Mouse (Mus musculus): ENCODE results near the gene Polr2h. TPM values are rescaled to one million over a fixed set of nuclear protein-coding genes. Genes with fewer than 3 reads are reported as not detected.

Polr2h gene
- polyA plus RNA-seq, 1 experiment, result 11.0 TPM

DNA sequence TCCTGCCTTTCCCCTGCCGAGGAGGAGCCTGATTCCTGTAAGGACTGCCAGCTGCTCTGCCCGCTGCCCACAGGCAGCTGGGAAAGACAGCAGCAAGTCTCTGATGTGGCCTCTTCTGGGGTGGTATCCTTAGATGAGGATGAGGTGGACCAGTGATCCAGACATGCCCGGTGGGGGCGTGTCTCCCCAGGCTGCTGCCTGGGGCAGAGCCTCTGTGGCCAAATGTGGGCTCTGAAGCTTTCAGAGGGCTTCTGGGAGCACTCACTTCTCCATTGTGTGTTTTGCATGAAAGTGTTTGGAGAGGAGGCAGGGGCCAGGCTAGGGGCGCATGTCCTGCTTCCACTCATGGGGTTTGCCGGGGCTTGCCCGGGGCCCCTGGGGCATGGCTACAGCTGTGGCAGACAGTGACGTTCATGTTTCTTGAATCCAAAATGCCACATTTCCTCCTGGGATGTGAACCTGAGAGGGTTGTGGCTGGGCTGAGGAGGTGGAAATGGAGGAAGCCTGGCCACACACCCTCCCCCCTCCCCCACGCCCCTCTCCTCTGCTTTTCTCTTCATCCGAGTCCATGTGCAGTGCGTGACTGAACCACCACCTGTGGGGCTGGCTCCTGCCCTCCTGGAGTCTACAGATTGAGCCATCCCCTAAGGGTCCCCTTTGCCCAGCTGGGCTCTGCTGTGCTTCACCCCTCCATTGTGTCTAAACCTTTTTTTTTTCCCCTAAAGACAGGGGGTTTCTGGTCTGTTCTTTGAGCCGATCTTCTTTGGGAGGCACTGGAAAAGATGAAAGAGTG lies 15.5 kb upstream of the Polr2h start:
- TF ChIP-seq POLR2A (IDR thresholded peaks at IDR 0.05; ENCODE audit: control insufficient read depth, low read depth, low read length) (no peak), CTCF (IDR thresholded peaks at IDR 0.05; ENCODE audit: control insufficient read depth, insufficient read depth, insufficient replicate concordance, low read depth, low read length) (no peak)

DNA sequence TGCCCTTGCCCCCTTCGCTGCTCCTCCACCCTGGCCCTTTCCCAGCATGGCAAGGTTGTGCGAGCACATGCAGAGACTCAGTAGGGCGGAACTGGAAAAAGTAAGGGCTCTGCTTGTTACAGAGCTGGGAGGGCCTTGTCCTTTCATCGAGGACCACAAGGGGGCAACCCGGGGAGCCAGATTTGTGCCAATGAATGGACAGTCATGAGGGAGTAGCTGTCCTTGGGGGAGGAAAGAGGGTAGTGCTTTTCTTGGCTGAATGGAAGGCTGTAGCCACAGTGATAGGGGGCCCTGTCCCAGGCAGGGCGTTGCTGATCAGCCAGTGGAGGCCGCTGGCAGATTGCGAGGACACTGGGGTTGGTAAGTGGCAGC lies 15.0 kb upstream of the Polr2h start:
- no peak overlapping the region for H3K4me3 ChIP-seq (ENCODE audit: control insufficient read depth, low read depth, low read length)
- H3K27me3 ChIP-seq (ENCODE audit: control insufficient read depth, insufficient read depth, low read length), result no peaks in the 10 kb centered on the region
- H3K36me3 ChIP-seq (ENCODE audit: control insufficient read depth, insufficient read depth, low read length), result no peaks in the 10 kb centered on the region; the same call in 1 of the 2 replicates

More for the DNA sequence above, 15.5 kb upstream of the Polr2h start:
- H3K36me3 ChIP-seq (ENCODE audit: control insufficient read depth, insufficient read depth, low read length), result no peaks in the 10 kb centered on the region; the same call in 1 of the 2 replicates
- H3K4me1 ChIP-seq (ENCODE audit: control insufficient read depth, insufficient read depth, low read length), result peaks cover 7% of the 10 kb centered on the region
- no peak overlapping the region for H3K4me3 ChIP-seq (ENCODE audit: control insufficient read depth, low read depth, low read length)
- no peak overlapping the region for H3K27ac ChIP-seq (ENCODE audit: control insufficient read depth, insufficient read depth, low read depth, low read length)
- H3K27me3 ChIP-seq (ENCODE audit: control insufficient read depth, insufficient read depth, low read length), result no peaks in the 10 kb centered on the region

DNA sequence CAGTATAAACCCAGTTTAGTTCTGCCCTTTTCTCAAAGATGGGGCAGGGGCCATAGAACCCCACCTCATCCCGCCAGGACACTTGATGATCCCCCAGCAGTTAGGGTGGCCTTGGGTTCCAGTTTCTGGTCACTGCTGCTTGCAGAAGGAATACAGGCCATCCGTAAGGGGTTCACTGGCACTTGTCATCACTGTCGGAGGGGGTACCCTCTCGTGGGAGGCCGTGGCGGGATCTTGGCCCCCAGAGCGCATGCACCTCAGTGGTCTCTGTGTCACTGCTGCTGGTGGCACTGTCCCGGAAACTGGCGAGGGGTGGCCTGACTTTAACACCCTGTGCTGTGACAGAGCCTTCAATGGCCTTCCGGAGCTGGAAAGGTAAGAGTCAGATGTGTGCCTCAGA lies 14.4 kb upstream of the Polr2h start:
- no peaks in the 10 kb centered on the region; the same call in 1 of the 2 replicates for H3K36me3 ChIP-seq (ENCODE audit: control insufficient read depth, insufficient read depth, low read length)
- no peak for TF ChIP-seq CTCF (IDR thresholded peaks at IDR 0.05; ENCODE audit: control insufficient read depth, insufficient read depth, insufficient replicate concordance, low read depth, low read length)
- TF ChIP-seq POLR2A (IDR thresholded peaks at IDR 0.05; ENCODE audit: control insufficient read depth, low read depth, low read length), result no peak
- no peaks in the 10 kb centered on the region for H3K27me3 ChIP-seq (ENCODE audit: control insufficient read depth, insufficient read depth, low read length)
- peaks cover 9% of the 10 kb centered on the region for H3K4me1 ChIP-seq (ENCODE audit: control insufficient read depth, insufficient read depth, low read length)
- H3K27ac ChIP-seq (ENCODE audit: control insufficient read depth, insufficient read depth, low read depth, low read length), result no peak overlapping the region
- no peak overlapping the region for H3K4me3 ChIP-seq (ENCODE audit: control insufficient read depth, low read depth, low read length)

More for the DNA sequence above, 15.0 kb upstream of the Polr2h start:
- TF ChIP-seq POLR2A (IDR thresholded peaks at IDR 0.05; ENCODE audit: control insufficient read depth, low read depth, low read length) (no peak), CTCF (IDR thresholded peaks at IDR 0.05; ENCODE audit: control insufficient read depth, insufficient read depth, insufficient replicate concordance, low read depth, low read length) (peak; percentile 39; the same call in 1 of the 2 replicates)
- Histone ChIP-seq H3K4me1 (ENCODE audit: control insufficient read depth, insufficient read depth, low read length) (peaks cover 9% of the 10 kb centered on the region), H3K27ac (ENCODE audit: control insufficient read depth, insufficient read depth, low read depth, low read length) (no peak overlapping the region)

DNA sequence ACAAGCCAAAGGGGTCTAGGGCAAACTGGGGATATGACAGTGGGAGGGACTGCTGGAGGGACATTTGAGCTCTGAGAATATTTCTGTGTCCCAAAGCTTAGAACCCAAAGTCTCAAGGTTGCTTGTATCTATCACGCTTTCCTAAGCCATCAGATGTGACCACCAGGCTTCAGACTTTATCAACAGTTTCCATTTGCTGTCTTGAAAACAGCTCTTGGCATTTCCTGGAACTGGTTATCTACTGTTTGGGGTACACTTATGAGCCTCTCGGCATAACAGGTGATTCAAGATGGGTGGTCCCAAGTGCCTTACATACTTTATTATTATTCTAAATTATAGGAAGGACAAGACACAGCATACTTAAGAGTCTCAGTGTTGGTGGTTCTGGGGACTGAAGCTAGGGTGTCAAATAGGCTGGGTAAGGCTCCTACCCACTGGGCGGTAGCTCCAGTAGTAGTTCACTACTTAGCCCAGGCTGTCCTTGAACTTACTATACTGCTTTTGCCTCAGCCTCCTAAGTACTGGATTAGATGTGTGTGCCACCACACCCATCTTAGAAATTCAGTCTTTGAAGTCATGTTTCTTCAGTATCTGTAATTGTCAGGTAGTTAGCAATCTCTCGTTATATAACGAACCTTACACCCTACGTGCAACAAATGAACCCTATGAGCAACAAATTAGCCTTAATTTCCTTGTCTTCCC lies 13.6 kb upstream of the Polr2h start:
- Histone ChIP-seq H3K27me3 (ENCODE audit: control insufficient read depth, insufficient read depth, low read length) (no peaks in the 10 kb centered on the region), H3K4me3 (ENCODE audit: control insufficient read depth, low read depth, low read length) (no peak overlapping the region), H3K27ac (ENCODE audit: control insufficient read depth, insufficient read depth, low read depth, low read length) (no peak overlapping the region), H3K4me1 (ENCODE audit: control insufficient read depth, insufficient read depth, low read length) (peaks cover 9% of the 10 kb centered on the region), H3K36me3 (ENCODE audit: control insufficient read depth, insufficient read depth, low read length) (no peaks in the 10 kb centered on the region)
- no peak for TF ChIP-seq CTCF (IDR thresholded peaks at IDR 0.05; ENCODE audit: control insufficient read depth, insufficient read depth, insufficient replicate concordance, low read depth, low read length)
- no peak for TF ChIP-seq POLR2A (IDR thresholded peaks at IDR 0.05; ENCODE audit: control insufficient read depth, low read depth, low read length)

DNA sequence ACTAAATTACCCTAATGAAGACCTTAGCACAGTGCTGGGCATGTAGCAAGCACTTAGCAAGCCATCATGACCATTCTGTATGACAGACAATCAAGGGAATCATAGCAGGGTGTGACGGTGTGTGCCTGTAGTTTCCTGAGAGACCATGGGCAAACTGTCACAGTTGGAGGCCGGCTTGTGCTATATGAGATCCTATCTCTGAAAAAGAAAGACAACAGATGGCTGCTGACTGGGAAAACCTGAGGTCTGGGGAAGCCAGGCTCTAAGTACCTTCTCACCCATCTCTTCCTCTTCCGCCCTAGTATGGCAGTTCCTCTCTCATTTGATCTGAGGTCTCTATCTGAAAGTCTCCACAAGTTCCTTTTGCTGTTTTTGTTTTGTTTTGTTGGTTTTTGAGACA lies 11.7 kb upstream of the Polr2h start:
- H3K4me3 ChIP-seq (ENCODE audit: control insufficient read depth, low read depth, low read length), result no peak overlapping the region
- H3K36me3 ChIP-seq (ENCODE audit: control insufficient read depth, insufficient read depth, low read length), result no peaks in the 10 kb centered on the region
- TF ChIP-seq CTCF (IDR thresholded peaks at IDR 0.05; ENCODE audit: control insufficient read depth, insufficient read depth, insufficient replicate concordance, low read depth, low read length) (no peak), POLR2A (IDR thresholded peaks at IDR 0.05; ENCODE audit: control insufficient read depth, low read depth, low read length) (no peak)
- no peak overlapping the region for H3K27ac ChIP-seq (ENCODE audit: control insufficient read depth, insufficient read depth, low read depth, low read length)
- peaks cover 9% of the 10 kb centered on the region for H3K4me1 ChIP-seq (ENCODE audit: control insufficient read depth, insufficient read depth, low read length)
- H3K27me3 ChIP-seq (ENCODE audit: control insufficient read depth, insufficient read depth, low read length), result no peaks in the 10 kb centered on the region

DNA sequence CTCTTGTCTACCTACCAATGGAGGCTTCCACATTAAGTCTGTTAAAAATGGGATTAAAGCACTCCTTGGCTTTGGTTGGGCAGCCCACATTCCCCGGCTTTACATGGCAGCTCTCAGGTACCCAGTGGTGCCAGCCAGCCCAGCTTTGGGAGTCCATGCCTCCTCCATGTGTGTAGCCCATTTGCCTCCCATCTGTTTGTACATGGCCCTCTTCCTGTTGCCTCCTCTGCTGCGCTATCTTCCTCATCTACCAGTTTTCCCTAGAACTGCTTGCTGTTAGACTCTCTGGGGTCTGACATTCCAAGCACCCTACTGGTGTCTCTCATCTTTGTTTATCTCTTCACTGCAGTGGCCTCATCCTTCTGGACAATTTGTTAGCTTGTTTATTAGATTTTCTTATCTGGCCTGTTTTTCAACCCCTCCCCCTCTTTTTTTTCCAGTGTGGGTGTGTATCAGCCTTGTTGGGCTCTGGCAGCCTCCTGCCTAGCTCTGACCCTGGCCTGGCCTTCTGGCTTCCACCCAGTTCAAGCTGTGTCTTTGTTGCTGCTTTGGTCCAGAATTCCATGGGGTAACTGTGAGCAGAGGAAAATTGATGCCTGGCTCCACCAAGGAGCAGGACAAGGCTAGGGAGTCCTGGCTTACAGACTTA lies 10.9 kb upstream of the Polr2h start:
- no peak overlapping the region for H3K4me3 ChIP-seq (ENCODE audit: control insufficient read depth, low read depth, low read length)
- H3K27me3 ChIP-seq (ENCODE audit: control insufficient read depth, insufficient read depth, low read length), result no peaks in the 10 kb centered on the region
- no peaks in the 10 kb centered on the region for H3K36me3 ChIP-seq (ENCODE audit: control insufficient read depth, insufficient read depth, low read length)
- peak overlapping the region; percentile 45; the same call in 1 of the 2 replicates for H3K27ac ChIP-seq (ENCODE audit: control insufficient read depth, insufficient read depth, low read depth, low read length)
- peaks cover 9% of the 10 kb centered on the region for H3K4me1 ChIP-seq (ENCODE audit: control insufficient read depth, insufficient read depth, low read length)
- no peak for TF ChIP-seq POLR2A (IDR thresholded peaks at IDR 0.05; ENCODE audit: control insufficient read depth, low read depth, low read length)

Measured in testis, adult 2 months (tissue).